Mouse (Mus musculus): ENCODE measurements at regions not wholly inside any gene's neighbourhood (a gene's known extent, or its start where the extent isn't known, plus 50 kb on each side); places are given as distances from the start of the nearest gene placed in this dataset.

DNA sequence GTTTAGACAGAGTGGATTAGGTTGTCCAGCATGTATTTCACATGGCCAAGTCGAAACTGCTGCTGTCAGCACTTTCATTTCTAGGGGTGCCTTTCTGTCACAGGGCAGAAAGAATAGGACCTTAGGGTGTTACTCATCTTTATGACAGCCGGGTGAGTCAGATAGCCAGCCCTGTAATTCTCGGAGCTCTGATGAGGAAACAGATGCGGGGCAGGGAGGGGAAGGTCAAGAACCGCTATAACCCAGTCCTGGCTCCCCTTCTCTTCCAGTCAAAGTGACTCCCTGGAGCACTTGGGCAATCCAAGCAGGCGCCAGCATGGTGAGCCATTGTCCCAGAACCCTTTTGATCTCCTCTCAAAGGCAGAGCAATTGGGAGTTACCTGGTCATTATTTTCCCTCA is 69.4 kb upstream of the Jarid2 start:
- TF ChIP-seq CTCF (IDR thresholded peaks at IDR 0.05; ENCODE audit: low read depth), result no peak
- TF ChIP-seq EP300 (IDR thresholded peaks at IDR 0.05; ENCODE audit: low read depth), result no peak
